Mouse (Mus musculus) hindbrain, embryonic 14.5 days (tissue): Measurements from ENCODE around the gene Pax3. TPM values are rescaled to one million over a fixed set of nuclear protein-coding genes. Genes with fewer than 3 reads are reported as not detected.

Experiments
- ATAC-seq: fragments of 200-750 bp; cut with Nextera tagmentation; 2 replicates; pipeline ENCODE4 v1.8.0; 2017; ENCODE audit warnings: moderate number of reproducible peaks, mild to moderate bottlenecking, moderate TSS enrichment, moderate library complexity; ENCODE audit not compliant: low FRiP score
- DNase-seq: peaks from one replicate; pipeline ENCODE4 v3.0.0-alpha.2; 2015; ENCODE audit warnings: low spot score
- H3K27ac ChIP-seq: fragments of 300-500 bp; sonication (generic); 2 replicates; pipeline ENCODE4 v1.5.1; 2014; ENCODE audit warnings: mild to moderate bottlenecking, moderate library complexity
- H3K27me3 ChIP-seq: fragments of 300-500 bp; sonication (generic); 2 replicates; pipeline ENCODE4 v1.6.1; 2014; ENCODE audit warnings: mild to moderate bottlenecking, low read length, mixed read lengths; ENCODE audit not compliant: control insufficient read depth, insufficient read depth
- H3K36me3 ChIP-seq: fragments of 300-500 bp; sonication (generic); replicated peaks from 2 replicates; pipeline ENCODE4 v1.6.1; 2014; ENCODE audit not compliant: control insufficient read depth, insufficient read depth
- H3K4me1 ChIP-seq: fragments of 300-500 bp; sonication (generic); replicated peaks from 2 replicates; pipeline ENCODE4 v1.6.1; 2014; ENCODE audit warnings: antibody characterized with exemption, low read length, mixed read lengths; ENCODE audit not compliant: control insufficient read depth, insufficient read depth
- H3K4me2 ChIP-seq: fragments of 300-500 bp; sonication (generic); replicated peaks from 2 replicates; pipeline ENCODE4 v1.6.1; 2014; ENCODE audit warnings: mild to moderate bottlenecking, moderate library complexity
- H3K4me3 ChIP-seq: fragments of 300-500 bp; sonication (generic); replicated peaks from 2 replicates; pipeline ENCODE4 v1.5.1; 2014; ENCODE audit warnings: mild to moderate bottlenecking, low read length
- H3K9ac ChIP-seq: fragments of 300-500 bp; sonication (generic); 2 replicates; pipeline ENCODE4 v1.6.1; 2014
- H3K9me3 ChIP-seq: fragments of 300-500 bp; sonication (generic); 2 replicates; pipeline ENCODE4 v1.6.1; 2016; ENCODE audit warnings: low read length; ENCODE audit not compliant: control insufficient read depth
- WGBS: fragments of 180-500 bp; shearing (Covaris S2); extraction: QIAGEN DNeasy Blood & Tissue Kit; methylation state at CpG from one replicate; pipeline ENCODE4 v1.1.7; 2014; 5-methylcytosine and 5-hydroxymethylcytosine counted together
- polyA plus RNA-seq: library from polyadenylated mRNA; unstranded; fragments of >200 nt; fragmentation: Nextera tagmentation; extraction: Ambion mirVana; gene quantifications from 2 replicates; pipeline ENCODE4 v1.2.1, GENCODE M21; 2014

Pax3 gene
- polyA plus RNA-seq, 1 experiment from 2014 or later = 8.2 TPM

GRCm38 (mm10) chr1:78188299-78188698 lies 8.6 kb downstream of the Pax3 start:
- peaks cover 75% of the 10 kb centered on the region for H3K27me3 ChIP-seq
- H3K4me1 ChIP-seq = no peaks in the 10 kb centered on the region; the same call in 1 of the 2 replicates
- 4% methylated on average over 2 of the region's 2 CpGs for WGBS
- no peaks in the 10 kb centered on the region for H3K9me3 ChIP-seq
- peak overlapping the region; percentile 71 for H3K4me2 ChIP-seq
- H3K9ac ChIP-seq = peak overlapping the region; percentile 25; the same call in 1 of the 2 replicates
- ATAC-seq (no peak), DNase-seq (no peak)
- no peaks in the 10 kb centered on the region for H3K36me3 ChIP-seq
- H3K4me3 ChIP-seq = peak overlapping the region; percentile 39
- peak overlapping the region; percentile 1; the same call in 1 of the 2 replicates for H3K27ac ChIP-seq

- Histone ChIP-seq H3K9me3 (no peaks in the 10 kb centered on the region), H3K27me3 (peaks cover 80% of the 10 kb centered on the region), H3K27ac (peak overlapping the region; percentile 1; the same call in 1 of the 2 replicates), H3K36me3 (no peaks in the 10 kb centered on the region), H3K4me3 (peak overlapping the region; percentile 39; the same call in 1 of the 2 replicates), H3K9ac (peak overlapping the region; percentile 25; the same call in 1 of the 2 replicates), H3K4me2 (peak overlapping the region; percentile 71), H3K4me1 (no peaks in the 10 kb centered on the region; the same call in 1 of the 2 replicates)
- DNase-seq = no peak
- 10% methylated on average over 6 of the region's 6 CpGs for WGBS
- ATAC-seq = no peak
Measured at GRCm38 (mm10) chr1:78187788-78188173, 9.2 kb downstream of the Pax3 start.

GRCm38 (mm10) chr1:78187122-78187787 lies 9.7 kb downstream of the Pax3 start:
- H3K9ac ChIP-seq = no peak overlapping the region
- H3K27ac ChIP-seq = 0 out of 2 replicates have a peak overlapping the region, but pooled peaks have one; percentile 1
- no peaks in the 10 kb centered on the region for H3K9me3 ChIP-seq
- ATAC-seq (no peak), DNase-seq (no peak)
- no peaks in the 10 kb centered on the region; the same call in 1 of the 2 replicates for H3K4me1 ChIP-seq
- peaks cover 85% of the 10 kb centered on the region for H3K27me3 ChIP-seq
- H3K36me3 ChIP-seq = no peaks in the 10 kb centered on the region
- WGBS = 13% methylated on average over 8 of the region's 8 CpGs
- peak overlapping the region; percentile 71 for H3K4me2 ChIP-seq
- H3K4me3 ChIP-seq = peak overlapping the region; percentile 39; the same call in 1 of the 2 replicates

- Histone ChIP-seq H3K4me1 (no peaks in the 10 kb centered on the region; the same call in 1 of the 2 replicates), H3K9ac (no peak overlapping the region), H3K9me3 (no peaks in the 10 kb centered on the region), H3K36me3 (no peaks in the 10 kb centered on the region), H3K27ac (no peak overlapping the region; the same call in 1 of the 2 replicates), H3K27me3 (peaks cover 70% of the 10 kb centered on the region), H3K4me2 (no peak overlapping the region), H3K4me3 (no peak overlapping the region)
- ATAC-seq (no peak), DNase-seq (no peak)
- WGBS = 46% methylated on average over 5 of the region's 5 CpGs
Measured at GRCm38 (mm10) chr1:78182954-78183353, 14.0 kb downstream of the Pax3 start.

GRCm38 (mm10) chr1:78181882-78182281 lies 15.1 kb downstream of the Pax3 start:
- Histone ChIP-seq H3K9ac (no peak overlapping the region), H3K4me1 (no peaks in the 10 kb centered on the region; the same call in 1 of the 2 replicates), H3K9me3 (no peaks in the 10 kb centered on the region), H3K27me3 (peaks cover 69% of the 10 kb centered on the region), H3K36me3 (no peaks in the 10 kb centered on the region), H3K4me3 (no peak overlapping the region), H3K27ac (no peak overlapping the region), H3K4me2 (no peak overlapping the region; the same call in 1 of the 2 replicates)
- ATAC-seq = no peak; the same call in 1 of the 2 replicates
- 12% methylated on average over 9 of the region's 9 CpGs for WGBS
- DNase-seq = no peak

GRCm38 (mm10) chr1:78172334-78172733 lies 24.6 kb downstream of the Pax3 start:
- Histone ChIP-seq H3K27me3 (peaks cover 79% of the 10 kb centered on the region), H3K36me3 (no peaks in the 10 kb centered on the region), H3K27ac (peak overlapping the region; percentile 62), H3K9ac (0 out of 2 replicates have a peak overlapping the region, but pooled peaks have one; percentile 5), H3K4me1 (peaks cover 8% of the 10 kb centered on the region; the same call in 1 of the 2 replicates), H3K4me2 (peak overlapping the region; percentile 33; the same call in 1 of the 2 replicates), H3K9me3 (no peaks in the 10 kb centered on the region), H3K4me3 (no peak overlapping the region)
- no peak for ATAC-seq
- DNase-seq = no peak
- 22% methylated on average over 6 of the region's 6 CpGs for WGBS

GRCm38 (mm10) chr1:78171671-78172070 lies 25.3 kb downstream of the Pax3 start:
- Histone ChIP-seq H3K36me3 (no peaks in the 10 kb centered on the region), H3K4me1 (peaks cover 9% of the 10 kb centered on the region; the same call in 1 of the 2 replicates), H3K27me3 (peaks cover 80% of the 10 kb centered on the region), H3K27ac (peak overlapping the region; percentile 62; the same call in 1 of the 2 replicates), H3K9ac (0 out of 2 replicates have a peak overlapping the region, but pooled peaks have one; percentile 5), H3K9me3 (no peaks in the 10 kb centered on the region), H3K4me3 (no peak overlapping the region), H3K4me2 (peak overlapping the region; percentile 33; the same call in 1 of the 2 replicates)
- 7% methylated on average over 1 of the region's 1 CpGs for WGBS
- DNase-seq (peak; percentile 64), ATAC-seq (peak; percentile 54; the same call in 1 of the 2 replicates)

- Histone ChIP-seq H3K4me1 (peaks cover 9% of the 10 kb centered on the region; the same call in 1 of the 2 replicates), H3K27me3 (peaks cover 78% of the 10 kb centered on the region), H3K36me3 (no peaks in the 10 kb centered on the region), H3K4me2 (peak overlapping the region; percentile 29), H3K4me3 (no peak overlapping the region), H3K9ac (no peak overlapping the region), H3K27ac (peak overlapping the region; percentile 43), H3K9me3 (no peaks in the 10 kb centered on the region)
- ATAC-seq (no peak), DNase-seq (no peak)
- 21% methylated on average over 9 of the region's 9 CpGs for WGBS
Measured at GRCm38 (mm10) chr1:78170771-78171170, 26.2 kb downstream of the Pax3 start.

GRCm38 (mm10) chr1:78168796-78169195 lies 28.1 kb downstream of the Pax3 start:
- Histone ChIP-seq H3K4me1 (peaks cover 9% of the 10 kb centered on the region; the same call in 1 of the 2 replicates), H3K4me2 (no peak overlapping the region), H3K27ac (no peak overlapping the region), H3K9ac (no peak overlapping the region), H3K9me3 (no peaks in the 10 kb centered on the region), H3K4me3 (no peak overlapping the region), H3K27me3 (peaks cover 88% of the 10 kb centered on the region), H3K36me3 (no peaks in the 10 kb centered on the region)
- DNase-seq (no peak), ATAC-seq (no peak)
- WGBS = 25% methylated on average over 3 of the region's 3 CpGs
